Mouse (Mus musculus): ENCODE measurements around the gene Rnf166.

- peak; percentile 84; the same call in 1 of the 2 replicates for TF ChIP-seq CTCF (IDR thresholded peaks at IDR 0.05; ENCODE audit: borderline replicate concordance, control insufficient read depth, extremely low read depth, insufficient read depth, low read length, poor library complexity)
- TF ChIP-seq POLR2A (IDR thresholded peaks at IDR 0.05; ENCODE audit: control insufficient read depth, extremely low read depth, insufficient read depth, low read length, poor library complexity): no peak
Observed at GRCm38 (mm10) chr8:122500856-122501255, 25.0 kb upstream of the Rnf166 start.

All from thymus, adult 2 months (tissue).